Mouse (Mus musculus): ENCODE measurements at regions not wholly inside any gene's neighbourhood (a gene's known extent, or its start where the extent isn't known, plus 50 kb on each side); places are given as distances from the start of the nearest gene placed in this dataset.

GRCm38 (mm10) chr3:120468887-120469286, 684.6 kb upstream of the Ptbp2 start:
- TF ChIP-seq CTCF (IDR thresholded peaks at IDR 0.05; ENCODE audit: borderline replicate concordance, extremely low read depth, insufficient read depth, insufficient read length) (no peak), POLR2A (IDR thresholded peaks at IDR 0.05; ENCODE audit: borderline replicate concordance, extremely low read depth, insufficient read depth, insufficient read length, poor library complexity, severe bottlenecking) (no peak)
